Mouse (Mus musculus) neural tube, embryonic 14.5 days (tissue): ENCODE results near the gene Banp. TPM values are rescaled to one million over a fixed set of nuclear protein-coding genes. Genes with fewer than 3 reads are reported as not detected.

Source experiments
- ATAC-seq: fragments of 200-750 bp; cut with Nextera tagmentation; 2 replicates; pipeline ENCODE4 v1.8.0; 2017; ENCODE audit warnings: low read depth, mild to moderate bottlenecking, moderate TSS enrichment, moderate library complexity
- H3K27ac ChIP-seq: fragments of 300-500 bp; sonication (generic); 2 replicates; pipeline ENCODE4 v1.5.1; 2014; ENCODE audit warnings: low read depth, mild to moderate bottlenecking, control low read depth, low read length, moderate library complexity, mixed read lengths
- H3K27me3 ChIP-seq: fragments of 300-500 bp; sonication (generic); 2 replicates; pipeline ENCODE4 v1.6.1; 2014; ENCODE audit warnings: low read length; ENCODE audit not compliant: control insufficient read depth, insufficient read depth
- H3K36me3 ChIP-seq: fragments of 300-500 bp; sonication (generic); 2 replicates; pipeline ENCODE4 v1.6.1; 2014; ENCODE audit warnings: low read length, mixed read lengths; ENCODE audit not compliant: control insufficient read depth, insufficient read depth
- H3K4me1 ChIP-seq: fragments of 300-500 bp; sonication (generic); 2 replicates; pipeline ENCODE4 v1.6.1; 2014; ENCODE audit warnings: low read length; ENCODE audit not compliant: control insufficient read depth, insufficient read depth
- H3K4me2 ChIP-seq: fragments of 300-500 bp; sonication (generic); 2 replicates; pipeline ENCODE4 v1.6.1; 2014; ENCODE audit warnings: mild to moderate bottlenecking, low read depth, low read length, control low read depth
- H3K4me3 ChIP-seq: fragments of 300-500 bp; sonication (generic); 2 replicates; pipeline ENCODE4 v1.5.1; 2014; ENCODE audit warnings: low read depth, low read length, control low read depth, mixed read lengths
- H3K9ac ChIP-seq: fragments of 300-500 bp; sonication (generic); replicated peaks from 2 replicates; pipeline ENCODE4 v1.6.1; 2014; ENCODE audit warnings: low read depth, mild to moderate bottlenecking, control low read depth, low read length, mixed read lengths
- H3K9me3 ChIP-seq: fragments of 300-500 bp; sonication (generic); 2 replicates; pipeline ENCODE4 v1.6.1; 2016; ENCODE audit warnings: low read length; ENCODE audit not compliant: control insufficient read depth
- WGBS: fragments of 180-500 bp; shearing (Covaris S2); extraction: QIAGEN DNeasy Blood & Tissue Kit; methylation state at CpG from one replicate; pipeline ENCODE4 v1.1.7; 2014; 5-methylcytosine and 5-hydroxymethylcytosine counted together
- polyA plus RNA-seq: library from polyadenylated mRNA; unstranded; fragments of >200 nt; fragmentation: Nextera tagmentation; extraction: Ambion mirVana; gene quantifications from 2 replicates; pipeline ENCODE4 v1.2.1, GENCODE M21; 2014

The Banp gene
- polyA plus RNA-seq, 1 experiment from 2014 or later, result 47.2 TPM

- 95% methylated on average over 13 of the region's 13 CpGs for whole genome bisulfite sequencing
- H3K4me3 ChIP-seq, result no peak overlapping the region
- peaks cover 30% of the 10 kb centered on the region for H3K36me3 ChIP-seq
Measured at GRCm38 (mm10) chr8:121978670-121979069, 29.1 kb downstream of the Banp start.

GRCm38 (mm10) chr8:121980792-121981519 is 31.4 kb downstream of the Banp start:
- 92% methylated on average over 11 of the region's 11 CpGs for WGBS
- peaks cover 28% of the 10 kb centered on the region for H3K36me3 ChIP-seq

More at GRCm38 (mm10) chr8:121978670-121979069, 29.1 kb downstream of the Banp start:
- no peaks in the 10 kb centered on the region for H3K27me3 ChIP-seq
- H3K4me2 ChIP-seq, result no peak overlapping the region
- H3K27ac ChIP-seq, result no peak overlapping the region
- H3K9me3 ChIP-seq, result no peaks in the 10 kb centered on the region
- no peak for ATAC-seq
- no peaks in the 10 kb centered on the region for H3K4me1 ChIP-seq
- no peak overlapping the region for H3K9ac ChIP-seq

GRCm38 (mm10) chr8:121981520-121981895 is 32.0 kb downstream of the Banp start:
- peaks cover 24% of the 10 kb centered on the region for H3K36me3 ChIP-seq

More at GRCm38 (mm10) chr8:121980792-121981519, 31.4 kb downstream of the Banp start:
- H3K4me1 ChIP-seq, result no peaks in the 10 kb centered on the region
- no peak overlapping the region for H3K27ac ChIP-seq
- H3K9me3 ChIP-seq, result no peaks in the 10 kb centered on the region
- H3K9ac ChIP-seq, result no peak overlapping the region
- no peak for ATAC-seq
- no peaks in the 10 kb centered on the region for H3K27me3 ChIP-seq
- H3K4me3 ChIP-seq, result no peak overlapping the region
- no peak overlapping the region for H3K4me2 ChIP-seq

GRCm38 (mm10) chr8:121985673-121986072 is 36.1 kb downstream of the Banp start:
- no peak overlapping the region for H3K4me2 ChIP-seq
- no peak overlapping the region for H3K27ac ChIP-seq
- no peaks in the 10 kb centered on the region for H3K9me3 ChIP-seq
- no peak overlapping the region for H3K4me3 ChIP-seq
- 95% methylated on average over 3 of the region's 3 CpGs for WGBS
- no peak for ATAC-seq
- H3K9ac ChIP-seq, result no peak overlapping the region
- H3K4me1 ChIP-seq, result no peaks in the 10 kb centered on the region
- peaks cover 19% of the 10 kb centered on the region for H3K36me3 ChIP-seq
- no peaks in the 10 kb centered on the region for H3K27me3 ChIP-seq

More at GRCm38 (mm10) chr8:121981520-121981895, 32.0 kb downstream of the Banp start:
- Histone ChIP-seq H3K9me3 (no peaks in the 10 kb centered on the region), H3K4me3 (no peak overlapping the region), H3K9ac (no peak overlapping the region), H3K27me3 (no peaks in the 10 kb centered on the region), H3K4me1 (no peaks in the 10 kb centered on the region), H3K27ac (no peak overlapping the region), H3K4me2 (no peak overlapping the region)
- 55% methylated on average over 7 of the region's 7 CpGs for WGBS
- ATAC-seq, result no peak

- Histone ChIP-seq H3K36me3 (peaks cover 12% of the 10 kb centered on the region; the same call in 1 of the 2 replicates), H3K4me1 (no peaks in the 10 kb centered on the region), H3K9me3 (no peaks in the 10 kb centered on the region), H3K27me3 (no peaks in the 10 kb centered on the region), H3K9ac (no peak overlapping the region), H3K4me3 (no peak overlapping the region), H3K4me2 (no peak overlapping the region), H3K27ac (no peak overlapping the region)
- 93% methylated on average over 5 of the region's 5 CpGs for WGBS
- no peak for ATAC-seq
Measured at GRCm38 (mm10) chr8:121987892-121988291, 38.3 kb downstream of the Banp start.

GRCm38 (mm10) chr8:121990506-121991255 is 41.1 kb downstream of the Banp start:
- no peaks in the 10 kb centered on the region for H3K27me3 ChIP-seq
- H3K36me3 ChIP-seq, result peaks cover 12% of the 10 kb centered on the region
- H3K9me3 ChIP-seq, result no peaks in the 10 kb centered on the region
- no peak overlapping the region for H3K27ac ChIP-seq
- no peak overlapping the region for H3K4me3 ChIP-seq
- 0 out of 2 replicates have a peak, but pooled peaks cover 2% of the 10 kb centered on the region for H3K4me1 ChIP-seq
- WGBS, result 85% methylated on average over 9 of the region's 9 CpGs
- no peak overlapping the region for H3K4me2 ChIP-seq
- no peak overlapping the region for H3K9ac ChIP-seq
- ATAC-seq, result no peak

GRCm38 (mm10) chr8:121991611-121992010 is 42.1 kb downstream of the Banp start:
- no peak for ATAC-seq
- Histone ChIP-seq H3K36me3 (peaks cover 12% of the 10 kb centered on the region), H3K9me3 (no peaks in the 10 kb centered on the region), H3K9ac (no peak overlapping the region), H3K4me1 (0 out of 2 replicates have a peak, but pooled peaks cover 2% of the 10 kb centered on the region), H3K4me3 (no peak overlapping the region), H3K4me2 (no peak overlapping the region), H3K27me3 (no peaks in the 10 kb centered on the region), H3K27ac (no peak overlapping the region)
- WGBS, result 89% methylated on average over 7 of the region's 7 CpGs

GRCm38 (mm10) chr8:121992911-121993310 is 43.4 kb downstream of the Banp start:
- Histone ChIP-seq H3K36me3 (peaks cover 24% of the 10 kb centered on the region), H3K27me3 (no peaks in the 10 kb centered on the region), H3K4me1 (0 out of 2 replicates have a peak, but pooled peaks cover 2% of the 10 kb centered on the region), H3K4me3 (no peak overlapping the region), H3K4me2 (no peak overlapping the region), H3K9me3 (no peaks in the 10 kb centered on the region), H3K9ac (no peak overlapping the region), H3K27ac (no peak overlapping the region)
- WGBS, result 88% methylated on average over 4 of the region's 4 CpGs
- no peak for ATAC-seq

GRCm38 (mm10) chr8:121995112-121995511 is 45.6 kb downstream of the Banp start:
- ATAC-seq, result no peak
- peaks cover 36% of the 10 kb centered on the region for H3K36me3 ChIP-seq
- H3K4me1 ChIP-seq, result 0 out of 2 replicates have a peak, but pooled peaks cover 2% of the 10 kb centered on the region
- no peaks in the 10 kb centered on the region for H3K9me3 ChIP-seq
- no peaks in the 10 kb centered on the region for H3K27me3 ChIP-seq
- no peak overlapping the region for H3K4me3 ChIP-seq
- H3K4me2 ChIP-seq, result no peak overlapping the region
- no peak overlapping the region for H3K27ac ChIP-seq
- no peak overlapping the region for H3K9ac ChIP-seq
- WGBS, result 81% methylated on average over 4 of the region's 4 CpGs
